Mouse (Mus musculus): ENCODE results near the gene Mid2.
A peak's percentile ranks its signal among the peaks of the same experiment; 100 is the strongest.
"Not testable (repeated sequence)": the region's sequence is repeated elsewhere in the genome, so short reads cannot be mapped to it uniquely, and the experiment has no call there.

Mid2 gene

DNA sequence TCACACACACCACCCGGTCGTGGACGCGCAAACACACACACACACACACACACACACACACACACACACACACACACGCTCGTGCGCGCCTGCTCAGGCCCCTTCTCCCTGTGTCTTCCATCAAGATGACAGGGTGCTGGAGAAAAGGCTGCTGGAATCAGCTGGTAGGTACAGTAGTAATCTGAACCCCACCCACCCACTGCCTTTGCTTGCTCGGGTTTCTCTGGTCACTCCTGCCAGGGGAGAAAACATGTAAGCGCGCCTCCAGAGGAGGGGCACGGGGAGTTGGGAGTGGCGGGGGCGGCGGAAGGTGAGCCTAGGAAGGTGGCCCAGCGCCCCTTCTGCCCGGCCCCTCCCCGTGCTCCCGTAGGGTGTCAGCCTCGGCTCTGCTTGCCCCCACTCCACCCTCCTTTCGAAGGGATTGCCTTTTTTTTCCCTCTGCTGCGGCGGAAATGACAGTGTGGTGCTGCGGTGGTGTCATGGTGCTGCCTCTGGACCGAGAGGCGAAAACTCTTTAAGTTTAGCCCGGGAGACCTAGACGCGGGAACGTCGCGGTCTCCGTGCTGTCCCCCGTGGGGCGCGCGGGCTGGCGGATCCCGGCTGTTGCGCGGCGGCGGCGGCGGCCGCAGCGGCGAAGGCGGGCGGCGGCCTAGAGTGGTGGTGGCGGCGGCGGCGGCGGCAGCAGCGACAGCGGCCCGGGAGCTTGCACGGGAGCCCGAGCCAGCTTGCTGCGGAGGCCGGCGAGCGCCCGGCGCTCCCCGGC, at the start of gene Mid2:
Mid2 (plus strand) TSS at position 121 of the 763 bp plus-strand sequence.
- DNase-seq (ENCODE audit: low spot score) = no peak

DNA sequence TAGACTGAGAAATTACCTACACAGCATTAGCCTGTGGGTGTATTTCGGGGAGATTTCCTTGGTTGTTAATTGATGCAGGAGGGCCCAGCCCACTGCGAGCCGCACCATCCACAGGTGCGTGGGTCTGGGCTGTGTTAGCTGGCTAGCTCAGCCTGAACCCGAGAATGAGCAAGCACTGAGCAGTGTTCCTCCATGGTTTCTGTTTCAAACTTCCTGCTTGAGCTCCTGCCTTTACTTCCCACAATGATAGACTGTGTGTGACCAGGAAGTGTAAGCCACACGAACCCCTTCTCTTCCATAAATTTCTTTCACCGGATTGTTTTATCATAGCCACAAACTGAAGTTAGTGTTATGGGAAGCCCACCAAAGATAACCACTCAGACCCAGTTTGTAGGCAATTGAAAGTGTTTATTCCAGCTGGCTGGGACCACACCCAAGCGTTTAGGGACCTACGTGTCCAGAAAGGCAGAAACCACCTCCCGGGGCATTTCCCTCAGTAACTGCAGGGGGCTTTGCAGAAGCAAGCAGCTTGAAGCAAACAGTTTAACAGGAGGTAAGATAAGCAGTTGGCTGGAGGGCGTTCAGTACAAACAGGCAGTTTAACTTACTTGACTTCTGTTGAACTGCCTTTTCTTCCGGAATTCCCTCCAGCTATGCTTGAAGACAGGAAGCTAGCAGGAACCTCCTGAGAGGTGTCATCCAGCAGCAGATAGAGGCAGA, 39.4 kb upstream of the Mid2 start:
- DNase-seq (ENCODE audit: low spot score) = no peak

DNA sequence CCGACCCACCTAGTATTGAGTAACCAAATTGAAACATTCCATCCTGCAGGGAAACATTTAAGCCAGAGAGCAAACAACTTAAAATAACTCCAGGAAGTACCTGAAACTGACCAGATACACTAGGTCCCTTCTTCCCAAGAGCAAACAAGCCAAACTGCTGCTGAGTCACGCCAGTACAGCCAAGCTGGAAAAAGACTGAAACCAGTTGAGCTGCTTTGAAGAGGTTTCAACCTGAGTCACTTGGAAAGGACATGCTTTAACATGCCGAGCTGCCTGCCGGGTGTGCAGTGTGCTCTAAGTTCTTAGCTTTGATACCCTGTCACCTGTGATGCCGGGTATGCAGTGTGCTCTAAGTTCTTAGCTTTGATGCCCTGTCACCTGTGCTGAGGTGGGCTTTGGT, 26.4 kb upstream of the Mid2 start:
- no peak for DNase-seq (ENCODE audit: low spot score)

DNA sequence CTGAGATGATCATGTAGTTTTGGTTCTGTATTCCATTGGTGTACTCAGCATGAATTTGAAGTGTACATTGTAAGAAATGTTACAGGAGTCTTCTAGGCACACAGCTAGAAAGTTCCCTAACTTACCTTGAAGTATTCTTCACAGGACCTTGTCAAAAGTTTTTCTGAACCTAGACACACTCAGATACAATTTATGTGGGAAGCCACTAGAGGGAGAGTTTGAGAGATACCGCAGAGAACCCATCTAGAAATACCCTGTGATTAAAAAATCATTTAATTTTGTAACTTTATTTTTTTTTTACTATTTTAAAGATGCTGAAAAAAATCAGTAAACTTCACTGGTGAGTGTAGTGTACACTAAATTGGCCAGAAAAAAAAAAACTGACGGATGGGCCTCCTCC, 24.8 kb upstream of the Mid2 start:
- no peak for DNase-seq (ENCODE audit: low spot score)

DNA sequence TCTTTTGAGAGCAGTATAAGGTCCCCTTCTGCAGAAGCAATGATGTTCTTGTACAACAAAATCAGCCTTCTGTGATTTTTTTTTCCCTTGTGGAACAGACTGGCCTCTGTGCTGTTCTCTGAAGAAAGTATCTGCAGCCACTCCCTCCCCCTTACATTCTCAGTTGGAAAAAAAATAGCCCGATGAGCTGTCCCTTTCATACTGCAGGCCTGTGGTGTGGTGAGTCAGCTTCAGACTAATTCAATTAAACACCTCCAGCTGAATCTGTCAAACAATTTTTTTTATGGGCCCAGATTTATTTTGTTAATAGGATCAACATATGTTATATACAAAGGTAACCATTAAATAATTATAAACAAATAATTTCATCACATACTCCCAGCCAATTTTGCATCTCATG, 3.7 kb upstream of the Mid2 start:
- no peak for DNase-seq (ENCODE audit: low spot score)

DNA sequence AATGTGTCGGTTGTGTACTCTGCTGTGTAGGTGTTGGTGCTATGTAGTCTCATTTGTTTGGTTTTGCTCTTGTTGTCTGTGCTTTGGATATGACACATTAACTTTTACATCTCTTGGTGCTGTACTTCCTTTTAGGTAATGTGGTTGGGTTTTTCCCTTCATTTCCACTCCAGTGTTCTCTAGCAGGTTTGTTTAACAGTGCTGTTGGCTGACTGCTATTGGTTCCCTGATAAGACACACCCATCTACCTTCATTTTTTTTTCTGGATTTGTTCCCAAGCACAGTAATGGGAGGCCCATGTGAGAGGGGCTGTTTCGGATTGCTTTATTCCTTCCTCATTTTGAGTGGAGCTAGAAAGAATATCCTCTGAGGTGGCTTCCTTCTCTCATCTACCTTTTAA, 883 bp upstream of the Mid2 start:
- no peak for DNase-seq (ENCODE audit: low spot score)

DNA sequence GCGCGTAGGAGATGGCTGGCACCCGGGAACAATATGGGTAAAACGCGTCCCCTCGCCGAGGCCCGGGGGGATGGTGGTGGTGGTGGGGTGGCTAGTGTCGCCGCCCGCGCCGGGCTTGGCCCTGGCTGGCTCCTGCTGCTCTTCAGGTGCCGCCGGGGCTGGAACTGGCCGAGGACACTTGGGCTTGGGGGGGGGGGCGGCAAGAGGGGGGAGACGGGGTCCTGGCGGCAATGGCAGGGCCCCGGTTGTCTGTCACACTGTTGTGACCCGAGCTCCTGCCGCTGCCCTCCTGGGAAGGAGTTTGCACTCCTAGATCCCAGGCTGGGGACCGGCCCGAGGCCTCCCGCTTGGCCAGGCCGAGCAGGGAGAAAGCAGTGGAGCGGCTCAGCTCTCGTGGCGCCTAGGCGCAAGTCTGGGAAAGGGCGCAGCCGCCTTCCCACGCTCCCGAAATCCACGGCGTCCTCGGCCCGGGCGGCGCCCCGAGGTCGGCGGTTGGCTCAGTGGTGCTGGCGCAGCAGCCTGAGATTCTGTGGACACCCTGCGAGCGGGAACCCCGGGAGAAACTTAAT, 927 bp downstream of the Mid2 start:
- DNase-seq (ENCODE audit: low spot score) = no peak

DNA sequence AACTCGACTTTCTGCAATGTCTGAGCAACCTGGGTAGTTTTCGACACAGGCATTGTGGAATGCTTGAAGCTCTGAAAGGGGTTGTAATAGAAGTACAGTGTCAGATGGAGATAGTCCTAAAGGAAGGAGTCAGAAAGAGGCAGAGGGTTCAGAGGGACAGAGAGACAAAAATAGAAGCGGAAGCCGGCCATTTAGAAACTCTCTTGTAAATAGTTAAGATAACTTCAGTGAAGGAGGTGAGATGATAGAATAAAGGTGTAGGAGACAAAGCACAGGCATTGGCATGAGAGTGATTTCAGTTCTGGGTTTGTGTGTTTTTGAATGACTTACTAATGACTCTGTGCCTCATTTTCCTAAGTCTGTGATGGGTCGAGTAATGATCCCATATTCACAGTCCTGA, 11.0 kb downstream of the Mid2 start:
- DNase-seq (ENCODE audit: low spot score) = no peak

DNA sequence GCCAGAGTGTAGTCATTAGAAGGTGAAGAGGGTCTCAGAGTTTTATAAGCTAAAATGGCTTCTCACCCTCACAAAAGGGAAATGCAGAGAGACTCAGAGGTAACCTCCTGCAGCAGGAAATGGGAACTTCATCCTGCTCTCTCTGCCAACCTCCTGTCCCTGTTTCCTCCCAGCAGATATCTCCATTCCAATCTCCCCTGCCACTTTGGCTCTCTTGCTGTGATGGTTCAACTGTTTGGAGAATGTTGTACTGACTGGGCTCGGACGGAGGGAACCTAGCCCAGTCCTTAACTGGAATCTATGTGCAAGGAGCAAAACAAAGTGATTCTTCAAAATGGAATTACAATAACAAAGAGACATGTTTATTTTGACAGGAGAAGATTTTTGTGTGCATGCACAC, 23.9 kb downstream of the Mid2 start:
- DNase-seq (ENCODE audit: low spot score) = no peak

DNA sequence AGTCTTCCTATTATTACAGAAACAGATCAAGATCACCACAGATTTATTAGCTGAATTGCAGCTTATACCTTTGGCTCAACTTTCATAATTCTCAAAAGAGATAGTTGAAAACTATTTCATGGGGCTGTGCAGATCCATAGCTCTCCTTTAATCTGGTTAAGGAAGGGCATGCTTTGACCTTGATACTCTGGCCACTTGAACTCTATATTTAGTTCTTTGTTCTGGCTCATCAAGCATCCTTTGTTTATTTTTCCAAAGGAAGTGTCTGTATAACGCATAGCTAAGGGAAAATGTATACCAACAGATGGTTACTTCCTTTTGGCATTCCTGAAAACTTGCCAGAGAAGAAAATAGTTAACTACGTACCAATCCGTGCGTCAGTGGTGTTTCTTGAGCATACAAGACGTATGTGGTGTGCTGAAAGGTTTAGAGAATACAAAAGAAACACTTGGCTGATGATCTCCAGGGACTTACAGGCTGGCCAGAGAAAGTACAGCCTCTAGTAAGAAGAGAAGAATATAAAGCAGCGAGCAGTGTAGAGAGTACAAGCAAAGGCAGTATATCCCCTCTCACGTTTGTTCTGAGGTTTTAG, 33.6 kb downstream of the Mid2 start:
- DNase-seq (ENCODE audit: low spot score) = not testable (repeated sequence)

DNA sequence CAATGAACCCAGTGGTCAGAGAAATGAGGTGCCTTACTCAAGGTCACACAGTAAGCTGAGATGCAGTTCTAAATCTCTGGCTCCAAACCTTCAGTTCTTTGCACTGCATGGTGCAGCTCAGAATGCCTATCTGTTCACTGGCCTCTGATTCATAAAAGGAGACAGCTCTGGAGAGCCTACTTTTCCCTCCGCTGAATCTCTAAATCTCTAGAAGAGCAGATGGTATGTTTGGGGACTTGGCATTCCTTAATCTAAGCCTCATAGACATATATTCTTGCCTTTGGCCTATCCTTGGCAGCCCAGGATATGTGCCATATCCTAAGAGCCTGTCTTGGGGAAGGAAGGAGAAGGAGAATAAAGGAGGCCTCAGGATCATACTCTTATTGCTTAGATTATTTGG, 38.8 kb downstream of the Mid2 start:
- no peak for DNase-seq (ENCODE audit: low spot score)

DNA sequence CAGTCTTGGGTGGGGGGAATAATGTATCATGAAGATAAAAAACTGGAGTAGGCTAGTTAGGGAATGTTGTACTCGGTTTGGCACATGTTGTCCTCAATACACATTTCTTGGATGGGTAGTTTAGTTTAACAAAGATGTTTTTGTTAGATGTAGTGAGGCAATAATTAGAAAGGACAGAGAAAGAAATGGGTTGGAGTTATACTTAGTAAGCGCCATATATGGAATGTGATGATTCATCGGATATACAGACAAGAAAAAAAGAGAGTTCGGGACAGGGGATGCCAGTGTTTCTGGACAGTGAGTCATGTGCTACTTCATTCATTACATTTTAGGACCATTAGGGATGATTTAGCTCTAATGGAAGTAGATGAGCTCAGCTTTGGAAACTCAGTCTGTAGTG, 41.7 kb downstream of the Mid2 start:
- DNase-seq (ENCODE audit: low spot score) = no peak

DNA sequence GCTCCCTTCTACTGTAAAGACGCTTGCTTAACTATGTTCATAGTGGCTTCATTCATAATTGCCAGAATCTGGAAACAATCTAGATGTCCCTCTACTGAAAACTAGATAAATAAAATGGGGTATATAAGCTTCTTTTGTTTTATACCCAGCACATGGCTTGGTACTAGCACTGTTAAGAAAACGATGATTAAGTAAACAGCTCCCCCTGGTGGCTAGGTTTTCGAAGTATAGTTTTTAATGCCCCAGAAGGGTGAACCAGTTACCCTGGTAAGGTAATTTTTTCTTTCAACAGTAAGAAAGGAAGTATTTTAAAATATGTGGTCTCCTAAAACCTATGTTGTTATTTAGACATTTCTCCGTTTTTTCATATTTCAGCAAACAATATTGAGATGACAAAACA, 58.0 kb downstream of the Mid2 start:
- DNase-seq (ENCODE audit: low spot score) = peak; percentile 2

DNA sequence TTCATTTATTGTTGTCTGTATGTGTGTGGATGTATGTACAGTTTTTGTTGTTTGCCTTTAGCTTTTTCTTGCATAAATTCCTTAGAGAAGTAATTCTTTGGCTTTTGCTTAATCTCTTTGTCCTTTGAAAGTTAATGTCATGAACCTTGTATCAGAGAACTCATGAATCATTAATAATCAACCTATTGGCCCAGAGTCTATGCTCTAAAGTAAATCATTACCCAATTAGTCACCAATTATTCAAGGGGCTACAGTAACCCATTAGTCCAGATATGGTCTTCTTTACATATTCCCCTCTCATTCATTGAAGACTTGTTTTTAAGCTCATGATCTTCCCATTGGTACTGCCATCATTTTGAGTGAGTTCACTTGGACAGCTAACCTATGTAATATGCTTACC, 74.6 kb downstream of the Mid2 start:
- DNase-seq (ENCODE audit: low spot score) = no peak

DNA sequence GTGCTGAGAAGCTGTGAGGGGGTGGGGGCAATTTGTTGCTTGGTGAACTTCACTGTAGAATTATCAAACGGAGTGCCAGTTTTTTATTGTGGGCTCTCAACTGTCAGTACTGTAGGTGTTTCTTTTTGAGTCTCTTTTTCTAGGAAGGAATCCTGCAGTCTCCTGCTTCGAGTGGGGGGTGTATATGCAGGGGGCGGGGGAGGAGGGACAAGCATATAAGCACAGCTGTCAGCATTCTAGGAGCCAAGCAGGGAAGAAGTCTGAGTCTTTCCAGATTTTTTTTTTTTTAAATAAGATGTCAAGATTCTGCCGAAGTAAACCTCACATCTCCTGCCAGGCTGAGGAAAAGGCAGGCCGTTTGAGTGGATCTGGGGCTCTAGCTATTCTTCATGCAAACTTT, 78.8 kb downstream of the Mid2 start:
- no peak for DNase-seq (ENCODE audit: low spot score)

DNA sequence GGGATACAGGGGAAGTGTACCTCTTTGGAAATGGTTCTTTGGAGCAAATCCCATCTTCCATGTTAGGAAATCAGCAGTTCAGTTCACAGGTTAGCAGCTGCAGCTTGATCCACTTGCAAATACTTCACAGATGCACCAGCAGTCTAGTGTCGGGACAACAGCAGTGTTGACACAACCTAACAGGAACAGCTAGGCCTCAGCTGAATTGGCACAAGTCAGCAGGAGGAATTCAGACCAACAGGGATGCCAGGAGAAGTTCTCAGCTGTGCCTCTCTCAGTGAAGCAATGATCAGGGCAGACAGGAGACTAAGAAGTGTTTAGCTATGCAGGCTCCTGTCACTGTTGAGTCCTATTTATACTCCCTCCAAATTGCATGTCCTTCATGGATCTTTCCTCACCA, 105.4 kb downstream of the Mid2 start:
- DNase-seq (ENCODE audit: low spot score) = no peak

DNA sequence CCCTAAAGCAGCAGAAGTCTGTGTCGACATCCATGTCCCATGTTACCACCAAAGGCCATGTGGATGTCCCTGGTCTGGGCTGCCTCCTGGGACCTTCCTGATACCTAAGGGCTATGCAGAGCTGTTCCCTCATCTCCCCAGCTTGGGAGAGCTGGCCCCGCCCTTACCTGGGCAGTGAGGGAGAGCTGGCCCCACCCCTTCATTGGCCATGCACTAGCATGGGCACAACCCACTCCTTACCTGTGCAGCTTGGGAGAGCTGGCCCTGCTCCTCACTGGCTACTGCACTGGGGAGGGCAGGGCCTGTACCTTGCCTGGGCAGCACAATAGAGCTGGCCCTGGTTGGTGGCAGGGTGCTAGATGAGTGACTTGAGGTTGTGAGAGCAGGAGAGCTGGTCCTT, 140.9 kb downstream of the Mid2 start:
- no peak for DNase-seq (ENCODE audit: low spot score)

DNA sequence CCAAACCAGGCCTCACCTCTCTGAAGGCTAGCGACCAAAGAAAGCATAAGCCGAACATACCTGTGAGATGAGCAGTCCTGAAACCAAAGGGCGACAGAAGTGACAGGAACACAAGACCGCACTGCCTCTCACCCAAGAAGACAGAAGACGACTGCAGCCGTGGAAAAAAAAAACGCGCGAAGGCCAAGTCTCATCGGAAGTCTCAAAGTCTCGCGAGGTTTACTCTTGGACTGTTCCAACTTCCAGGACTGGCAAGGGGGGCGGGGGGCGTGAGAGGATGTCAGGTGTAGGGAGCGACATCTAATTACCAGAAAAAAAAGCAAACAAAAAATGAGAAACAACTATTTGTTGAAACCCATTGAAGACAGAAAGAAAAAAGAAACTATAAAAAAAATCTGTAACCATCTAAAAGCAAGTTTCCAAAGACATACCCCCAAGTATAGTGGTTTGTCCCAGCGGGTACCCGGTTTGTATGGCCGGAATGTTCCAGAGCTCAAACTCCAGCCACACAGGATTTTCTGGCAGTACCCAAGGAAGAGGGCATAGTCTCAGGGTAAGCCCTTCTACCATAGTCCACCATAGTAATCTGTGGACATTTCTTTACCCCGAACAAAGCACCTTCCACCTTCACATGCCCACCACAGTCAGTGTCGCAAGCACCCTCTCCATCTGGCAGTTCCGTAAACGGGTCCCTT, 149.1 kb downstream of the Mid2 start, which contains the start of gene Tex13b:
Tex13b (minus strand) TSS at position 122 of the 695 bp plus-strand sequence.
- DNase-seq (ENCODE audit: low spot score) = no peak

All from spleen, adult 12 weeks (tissue).